Mouse (Mus musculus) kidney, adult 9 months (tissue): ENCODE measurements around the gene Abhd6.
A peak's percentile ranks its signal among the peaks of the same experiment; 100 is the strongest.

Source experiments
- DNase-seq: peaks from one replicate; pipeline ENCODE4 v3.0.0; 2022

The Abhd6 gene

GRCm38 (mm10) chr14:8002432-8003092, at the start of gene Abhd6:
Gene Abhd6 (plus strand): TSS chr14:8002902.
- peak; percentile 86 for DNase-seq

DNA sequence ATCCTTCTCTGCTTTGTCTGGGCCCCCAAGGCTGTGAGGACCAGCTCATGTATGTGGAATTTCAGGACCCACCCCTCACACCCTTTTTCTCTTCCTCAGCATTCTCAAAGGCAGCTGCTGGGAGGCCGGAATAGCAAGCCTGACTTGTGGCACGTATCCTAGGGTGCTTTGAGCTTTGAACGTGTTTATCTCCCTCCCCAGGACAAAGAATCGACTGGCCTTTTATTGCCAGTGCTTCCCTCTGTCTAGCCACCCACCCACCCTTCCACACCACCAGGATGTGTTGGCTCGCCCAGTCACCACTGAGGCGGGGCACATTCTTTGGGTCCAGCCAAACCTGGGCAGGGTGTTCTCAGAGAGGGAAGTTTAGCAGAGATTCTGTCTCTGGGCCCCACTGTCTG, 48.6 kb upstream of the Abhd6 start:
- no peak for DNase-seq

GRCm38 (mm10) chr14:7956427-7956826, 46.3 kb upstream of the Abhd6 start:
- DNase-seq = no peak

DNA sequence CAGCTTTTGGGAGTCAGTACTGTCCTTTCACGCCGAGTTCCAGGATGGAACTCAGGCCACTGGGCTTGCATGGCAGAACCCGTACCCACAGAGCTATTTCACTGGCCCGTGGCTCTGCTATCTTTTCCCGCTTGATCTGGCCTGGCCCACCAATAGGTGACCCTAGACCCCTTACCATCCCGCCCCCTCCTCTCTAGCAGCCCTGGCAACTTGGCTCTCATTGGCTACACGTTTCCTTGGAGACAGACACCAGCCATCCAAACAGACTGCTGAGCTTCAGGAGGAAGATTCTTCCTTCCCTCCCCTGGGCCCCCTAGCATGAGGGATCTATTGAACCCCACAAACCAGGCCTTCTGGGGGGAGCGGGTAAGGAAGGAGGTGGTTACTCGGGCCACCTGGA, 45.7 kb upstream of the Abhd6 start, which contains the start of gene Gm45521:
Gm45521 (plus strand) TSS at position 240 of the 400 bp plus-strand sequence.
- no peak for DNase-seq

DNA sequence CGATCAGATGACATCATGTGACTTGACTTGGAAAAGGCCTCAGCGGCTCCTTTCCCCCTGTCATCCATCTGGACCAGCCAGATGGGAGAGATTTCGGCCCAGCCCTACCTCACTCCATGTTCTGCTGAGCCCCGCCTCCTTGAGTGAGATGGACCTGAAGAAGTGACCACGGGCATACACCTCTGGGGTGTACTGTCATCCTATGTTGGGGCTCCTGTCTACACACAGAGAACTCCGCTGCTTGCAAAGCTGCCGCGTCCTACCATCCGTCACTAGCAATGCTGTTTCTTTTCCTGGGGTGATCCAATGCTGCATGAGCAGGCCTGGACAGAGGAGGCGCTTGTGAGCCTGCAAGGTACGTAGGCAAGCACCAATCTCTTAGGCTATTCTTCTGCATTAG, 42.1 kb upstream of the Abhd6 start:
- DNase-seq = no peak

DNA sequence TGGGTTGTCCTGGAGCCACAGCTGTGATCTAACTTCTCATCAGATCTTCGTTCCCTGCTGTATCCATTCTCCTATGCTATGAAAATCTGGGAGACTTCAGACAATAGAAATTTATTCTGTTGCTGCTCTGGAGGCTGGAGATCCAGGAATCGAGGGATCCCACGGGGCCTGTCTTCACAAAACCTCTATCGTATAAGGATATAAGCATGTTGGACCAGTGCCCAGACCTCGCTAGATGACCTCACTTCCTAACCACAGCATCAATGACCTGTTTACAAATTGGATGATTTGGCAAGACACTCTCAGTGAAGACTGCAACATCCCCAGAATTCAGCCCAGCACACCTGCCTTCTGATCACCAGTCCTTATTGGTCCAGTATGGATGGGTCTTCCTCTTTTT, 41.0 kb upstream of the Abhd6 start:
- DNase-seq = no peak

DNA sequence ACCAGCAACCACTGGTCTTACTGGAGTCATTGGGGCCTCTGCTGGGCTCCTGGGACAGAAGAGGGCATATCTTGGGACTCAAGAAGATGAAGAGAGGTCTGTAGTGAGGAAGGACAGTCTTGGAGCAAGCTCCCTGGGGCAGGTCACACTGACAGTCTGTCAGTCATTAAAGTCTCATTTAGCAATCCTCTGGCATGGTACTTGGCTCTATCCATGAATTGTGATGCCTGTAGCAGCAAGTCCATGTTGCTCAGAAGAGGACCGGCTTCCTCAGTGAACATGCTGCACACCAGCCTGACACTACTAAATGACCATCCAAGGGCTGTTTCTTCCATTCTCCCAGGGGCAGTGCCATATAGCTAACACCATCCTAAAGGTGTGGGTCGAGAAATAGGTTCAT, 40.1 kb upstream of the Abhd6 start:
- DNase-seq = no peak

DNA sequence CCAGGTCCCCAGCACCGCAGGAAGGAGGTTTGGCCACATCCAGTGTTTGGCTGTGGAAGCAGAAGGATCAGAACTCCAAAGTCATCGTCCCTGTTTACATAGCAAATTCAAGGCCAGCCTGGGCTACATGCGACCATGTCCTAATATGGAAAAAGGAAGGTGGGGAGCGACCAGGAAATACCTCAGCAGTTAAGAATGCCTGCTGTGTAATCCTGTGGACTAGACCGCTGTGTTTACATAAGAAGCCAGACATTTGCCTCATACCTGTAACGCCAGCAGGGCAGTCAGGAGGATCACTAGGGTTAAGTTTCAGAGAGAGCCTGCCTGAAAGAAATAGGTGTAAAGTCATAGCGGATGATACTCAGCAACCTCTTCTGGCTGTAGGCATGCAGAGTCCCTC, 39.5 kb upstream of the Abhd6 start:
- DNase-seq = no peak

DNA sequence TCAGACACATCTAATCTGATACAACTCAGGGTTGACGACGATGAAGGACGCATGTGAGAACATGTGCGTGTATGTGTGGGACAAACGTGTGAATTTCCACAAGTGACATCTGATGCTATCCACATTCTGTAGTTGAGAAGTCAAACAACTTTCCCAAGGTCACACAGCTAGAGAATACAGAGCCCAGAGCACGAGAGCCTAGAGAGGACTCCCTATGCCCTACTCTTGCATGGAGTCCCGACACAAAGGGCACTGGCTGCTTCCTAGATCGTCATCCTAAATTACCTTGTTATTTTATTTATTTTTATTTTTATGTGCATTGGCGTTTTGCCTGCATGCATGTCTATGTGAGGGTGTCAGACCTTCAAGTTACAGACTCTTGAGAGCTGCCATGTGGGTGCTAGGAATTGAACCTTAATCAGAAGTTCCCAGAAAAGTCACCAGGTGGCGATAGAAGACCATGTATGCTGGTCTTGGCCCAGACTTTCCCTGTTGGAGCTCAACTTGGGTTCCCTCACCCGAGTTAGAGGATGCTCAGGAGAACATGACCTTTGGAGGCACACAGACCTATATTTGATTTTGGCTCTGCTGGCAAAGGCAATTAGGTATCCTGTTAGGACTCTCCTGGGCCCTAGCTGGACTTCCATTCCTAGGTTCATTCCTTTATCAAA, 38.3 kb upstream of the Abhd6 start:
- peak; percentile 84 for DNase-seq

DNA sequence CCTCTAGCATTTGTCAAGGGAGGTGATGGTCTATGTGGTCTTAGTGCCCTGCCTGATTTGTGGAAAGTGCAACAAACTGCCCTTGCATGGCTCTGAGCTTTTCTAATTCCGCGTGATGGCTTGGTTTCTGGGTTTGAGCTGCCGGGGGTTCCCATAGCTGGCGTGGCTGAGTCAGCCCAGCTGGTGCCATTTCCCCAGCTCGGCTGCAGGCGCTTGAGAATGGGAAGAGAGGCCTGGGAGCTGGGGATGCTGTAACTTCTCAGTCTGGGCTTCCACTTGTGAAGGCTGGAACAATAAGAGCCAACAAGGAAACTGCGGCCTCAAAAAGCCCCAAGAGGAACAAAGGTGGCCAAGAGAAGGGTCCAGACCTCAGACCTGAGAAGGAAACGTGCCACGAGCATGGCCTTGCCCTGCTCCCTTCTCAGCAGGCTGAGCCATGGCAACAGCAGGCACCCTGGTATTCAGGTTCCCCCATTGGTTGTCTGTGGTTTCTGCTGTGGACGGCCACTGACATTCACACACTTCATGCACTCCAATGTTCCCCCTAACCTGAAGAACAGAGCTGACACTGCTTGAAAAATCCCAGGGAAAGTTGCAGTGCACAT, 30.7 kb upstream of the Abhd6 start:
- DNase-seq = no peak

DNA sequence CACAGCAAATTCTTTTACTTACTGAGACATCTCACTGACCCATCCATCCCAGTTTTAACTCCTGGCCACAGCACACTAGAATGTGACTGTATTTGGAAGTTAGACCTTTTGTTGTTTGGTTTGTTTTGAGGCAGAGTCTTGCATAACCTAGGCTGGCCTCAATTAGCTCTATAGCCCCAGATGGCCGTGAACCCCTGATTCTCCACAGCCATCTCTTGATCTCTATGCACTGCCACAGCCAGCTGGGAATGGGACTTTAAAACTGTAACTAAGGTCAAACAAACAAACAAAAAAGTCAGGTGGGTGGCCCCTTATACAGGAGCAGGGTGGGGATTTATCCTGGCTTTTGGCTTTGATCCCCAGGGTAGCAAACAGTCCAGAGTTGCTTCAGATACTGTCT, 28.1 kb upstream of the Abhd6 start:
- DNase-seq = no peak

- DNase-seq = no peak
Observed at GRCm38 (mm10) chr14:7975177-7975576, 27.5 kb upstream of the Abhd6 start.

- no peak for DNase-seq
Observed at GRCm38 (mm10) chr14:7977471-7977870, 25.2 kb upstream of the Abhd6 start.

DNA sequence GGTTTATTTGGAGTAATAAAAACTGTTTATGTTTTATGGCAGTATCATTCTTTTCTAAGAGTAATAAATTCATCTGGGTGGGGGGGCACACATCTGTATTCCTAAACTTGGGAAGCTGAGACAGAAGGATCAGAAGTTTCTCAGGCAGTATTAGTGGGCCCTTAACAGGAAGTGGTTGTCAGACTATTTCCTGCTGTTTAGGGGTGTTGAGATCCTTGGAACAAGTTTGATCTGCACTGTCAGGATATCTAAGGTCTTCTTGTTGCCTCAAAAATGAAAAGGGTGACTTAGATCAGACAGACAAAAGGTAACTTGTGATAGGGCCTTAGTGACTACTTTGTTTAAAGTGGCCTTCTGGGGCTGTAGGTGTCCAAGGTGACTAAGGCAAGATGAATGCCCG, 24.5 kb upstream of the Abhd6 start:
- no peak for DNase-seq

- DNase-seq = no peak
Observed at GRCm38 (mm10) chr14:7981226-7981625, 21.5 kb upstream of the Abhd6 start.

- DNase-seq = no peak
Observed at GRCm38 (mm10) chr14:7986913-7987312, 15.8 kb upstream of the Abhd6 start.

- no peak for DNase-seq
Observed at GRCm38 (mm10) chr14:7989371-7989770, 13.3 kb upstream of the Abhd6 start.

DNA sequence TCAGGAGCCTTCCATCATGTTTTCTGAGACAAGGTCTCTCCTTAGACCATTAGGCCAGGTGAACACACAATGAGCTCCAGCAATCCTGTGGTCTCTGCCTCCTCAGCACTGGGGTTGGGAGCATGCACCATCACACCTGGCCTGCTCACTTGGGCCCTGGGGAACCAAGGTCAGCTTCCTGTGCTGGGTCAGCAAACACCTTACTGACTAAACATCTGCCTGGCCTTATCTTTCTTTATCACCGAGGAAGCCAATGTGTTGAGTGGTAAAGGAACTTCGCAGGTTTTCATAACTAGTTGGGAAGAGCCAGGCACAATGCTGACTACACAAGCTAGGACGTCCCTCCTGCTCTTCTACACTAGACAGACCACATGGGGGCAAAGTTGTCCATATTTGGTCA, 12.7 kb upstream of the Abhd6 start:
- no peak for DNase-seq

GRCm38 (mm10) chr14:7991108-7991776, 11.5 kb upstream of the Abhd6 start:
- no peak for DNase-seq

DNA sequence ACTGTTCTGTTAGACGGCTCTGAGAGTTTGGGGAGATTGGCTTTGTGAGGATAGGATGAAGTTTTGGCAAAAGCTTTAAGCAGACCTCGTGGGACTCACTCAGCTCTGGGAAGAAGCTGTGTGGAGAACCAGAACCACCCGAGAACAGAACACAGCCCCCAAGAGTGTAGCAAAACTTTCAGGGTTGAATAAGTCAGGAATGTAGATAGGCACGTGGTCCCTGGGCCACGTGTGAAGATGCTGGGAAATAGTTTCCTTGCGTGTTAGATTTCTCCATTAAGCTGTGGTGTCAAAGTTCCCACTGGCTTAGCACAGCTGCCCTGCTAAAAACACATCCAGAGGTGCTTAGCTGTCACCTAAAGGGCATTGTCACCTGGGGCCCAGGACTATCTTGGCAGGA, 10.5 kb upstream of the Abhd6 start:
- no peak for DNase-seq

- peak; percentile 62 for DNase-seq
Observed at GRCm38 (mm10) chr14:7994271-7994767, 8.4 kb upstream of the Abhd6 start, which contains the start of gene Dnase1l3. Gene Dnase1l3 (minus strand): TSS chr14:7994573.

GRCm38 (mm10) chr14:7997255-7997696, 5.4 kb upstream of the Abhd6 start:
- peak; percentile 94 for DNase-seq

- no peak for DNase-seq
Observed at GRCm38 (mm10) chr14:7999030-7999429, 3.7 kb upstream of the Abhd6 start.
